Mouse (Mus musculus) lung, adult 2 months (tissue): ENCODE data around the gene Pla2g2f.

ENCODE experiments used
- CTCF ChIP-seq: fragments of 200-500 bp; IDR thresholded peaks from 2 replicates; pipeline ENCODE4 v1.5.1; 2011; ENCODE audit warnings: mild to moderate bottlenecking, low read length, control low read depth; ENCODE audit not compliant: insufficient read depth
- POLR2A ChIP-seq: fragments of 200-500 bp; IDR thresholded peaks from 2 replicates; pipeline ENCODE4 v1.6.1; 2011; ENCODE audit warnings: low read depth, mild to moderate bottlenecking, control low read depth, low read length, borderline replicate concordance; ENCODE audit errors: extremely low read depth

- TF ChIP-seq CTCF (no peak), POLR2A (no peak)
These were observed 46.2 kb downstream of the Pla2g2f start for GRCm38 (mm10) chr4:138711051-138711820.
